Mouse (Mus musculus) heart, postnatal 25 days (tissue): ENCODE results near the gene Dclk2. TPM values are rescaled to one million over a fixed set of nuclear protein-coding genes. Genes with fewer than 3 reads are reported as not detected.

Source experiments
- total RNA-seq, 2 experiments: library from RNA; stranded (reverse); gene quantifications; 2 replicates each; pipeline ENCODE4 v1.2.3; 2021

The Dclk2 gene
- total RNA-seq, 2 experiments from 2014 or later: 0.75 to 1.5 TPM

Other genes with a start within 250 kb of the Dclk2 start
- 1 to 10 TPM; 2.7 to 4.7 TPM for gene Cd1d1, start 78.6 kb upstream of the Dclk2 start, total RNA-seq